Mouse (Mus musculus) spleen, adult 18-20 months (tissue): Measurements from ENCODE around the gene Rbp3.

Experiments
- DNase-seq, 2 experiments: peaks; one replicate each; pipeline ENCODE4 v3.0.0; 2022; ENCODE audit warnings: mixed read lengths in 2 of 2

Gene Rbp3

GRCm38 (mm10) chr14:33953761-33954160, at the start of gene Rbp3:
TSS of gene Rbp3 (plus strand) at chr14:33954003.
- no peak for DNase-seq

GRCm38 (mm10) chr14:33904851-33905250, 49.0 kb upstream of the Rbp3 start:
- DNase-seq, result no peak

DNA sequence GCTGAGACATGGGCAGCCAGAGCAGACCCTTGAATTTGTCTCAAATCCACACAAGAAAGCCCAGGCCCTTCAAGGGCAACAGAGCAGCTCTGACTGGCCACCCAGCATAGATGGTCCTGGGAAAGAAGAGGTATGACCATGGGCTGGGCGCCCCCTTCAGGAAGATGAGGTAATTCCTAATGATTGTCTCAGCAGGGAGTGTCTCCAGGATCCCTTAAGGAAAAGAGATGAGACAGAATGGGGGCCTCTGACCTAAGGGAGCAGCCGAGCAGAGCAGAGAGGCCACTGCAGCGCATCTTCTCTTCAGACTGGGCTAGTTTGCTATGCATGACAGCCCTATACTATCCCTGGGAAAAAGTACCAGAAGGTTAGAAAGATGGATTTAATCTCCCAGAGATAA, 40.1 kb upstream of the Rbp3 start:
- no peak for DNase-seq

DNA sequence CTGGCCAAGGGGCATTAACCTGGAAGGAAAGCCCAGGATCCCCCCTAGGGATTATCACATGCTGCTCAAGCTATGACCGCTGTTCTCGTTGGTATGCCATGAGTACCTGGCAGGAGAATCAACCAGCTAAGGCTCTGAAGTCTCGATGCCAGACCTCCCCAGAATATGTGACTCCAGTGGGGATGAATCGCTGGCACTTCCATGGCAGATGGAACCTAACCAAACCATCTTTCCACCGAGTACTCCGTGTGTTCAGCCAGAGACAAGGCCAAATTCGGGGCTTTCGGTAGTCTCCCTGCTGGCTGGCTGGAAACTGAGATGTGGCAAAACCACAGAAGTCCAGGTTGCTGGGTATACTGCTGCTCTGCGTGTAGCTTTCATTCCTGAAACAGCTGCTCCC, 39.6 kb upstream of the Rbp3 start:
- DNase-seq, result no peak

- DNase-seq, result no peak
These were observed 32.9 kb upstream of the Rbp3 start for GRCm38 (mm10) chr14:33920727-33921559.

GRCm38 (mm10) chr14:33922771-33923167, 31.0 kb upstream of the Rbp3 start:
- DNase-seq, result no peak

DNA sequence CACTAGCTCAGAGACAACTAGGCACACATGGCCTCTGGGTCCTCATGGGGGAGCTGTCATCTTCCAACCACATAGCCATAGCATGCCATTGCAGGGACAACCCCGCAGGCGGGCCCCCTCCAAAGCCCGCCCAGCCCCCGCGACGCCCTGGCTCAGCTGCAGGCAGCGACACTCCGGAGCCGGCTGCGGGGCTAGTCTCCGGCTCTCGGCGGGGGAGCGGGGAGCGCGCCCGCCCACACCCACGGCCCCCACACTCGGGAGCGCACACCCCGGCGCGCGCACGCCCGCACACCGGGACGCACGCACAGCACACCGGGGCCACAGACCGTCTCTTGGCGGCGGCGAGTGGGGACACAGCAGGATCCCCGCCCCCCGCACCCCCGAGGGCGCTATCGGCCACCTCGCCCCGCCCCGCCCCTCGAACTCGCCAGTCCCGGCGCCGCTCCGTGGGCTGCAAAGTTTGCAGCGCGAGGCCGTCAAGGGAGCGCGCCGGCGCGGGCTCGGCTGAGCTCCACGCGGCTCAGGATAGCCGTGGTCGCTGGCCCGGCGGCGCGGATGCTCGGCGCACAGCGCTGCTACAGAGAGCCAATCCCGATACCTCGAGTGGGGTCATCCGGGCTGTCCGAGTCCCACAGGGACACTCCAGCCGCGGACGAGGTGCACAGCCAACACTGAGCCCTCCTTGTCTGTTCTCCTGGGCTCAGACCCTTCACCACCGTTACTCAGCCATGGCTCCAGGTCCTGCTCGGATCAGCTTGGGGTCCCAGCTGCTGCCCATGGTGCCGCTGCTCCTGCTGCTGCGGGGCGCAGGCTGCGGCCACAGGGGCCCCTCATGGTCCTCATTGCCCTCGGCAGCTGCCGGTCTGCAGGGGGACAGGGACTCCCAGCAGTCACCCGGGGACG, 30.4 kb upstream of the Rbp3 start, which contains the start of gene Gdf10:
Gdf10 (plus strand) TSS at position 420 of the 903 bp plus-strand sequence.
- DNase-seq, result no peak

DNA sequence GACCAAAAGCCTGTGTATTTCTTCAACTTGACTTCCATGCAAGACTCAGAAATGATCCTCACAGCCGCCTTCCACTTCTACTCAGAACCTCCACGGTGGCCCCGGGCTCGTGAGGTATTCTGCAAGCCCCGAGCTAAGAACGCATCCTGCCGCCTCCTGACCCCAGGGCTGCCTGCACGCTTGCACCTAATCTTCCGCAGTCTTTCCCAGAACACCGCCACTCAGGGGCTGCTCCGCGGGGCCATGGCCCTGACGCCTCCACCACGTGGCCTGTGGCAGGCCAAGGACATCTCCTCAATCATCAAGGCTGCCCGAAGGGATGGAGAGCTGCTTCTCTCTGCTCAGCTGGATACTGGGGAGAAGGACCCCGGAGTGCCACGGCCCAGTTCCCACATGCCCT, 21.9 kb upstream of the Rbp3 start:
- no peak for DNase-seq

GRCm38 (mm10) chr14:33932935-33933703, 20.7 kb upstream of the Rbp3 start:
- peak in 1 of 2 experiments; percentile 45 for DNase-seq

- DNase-seq, result no peak
These were observed 20.0 kb upstream of the Rbp3 start for GRCm38 (mm10) chr14:33933778-33934317.

- no peak for DNase-seq
These were observed 14.7 kb upstream of the Rbp3 start for GRCm38 (mm10) chr14:33939117-33939516.

DNA sequence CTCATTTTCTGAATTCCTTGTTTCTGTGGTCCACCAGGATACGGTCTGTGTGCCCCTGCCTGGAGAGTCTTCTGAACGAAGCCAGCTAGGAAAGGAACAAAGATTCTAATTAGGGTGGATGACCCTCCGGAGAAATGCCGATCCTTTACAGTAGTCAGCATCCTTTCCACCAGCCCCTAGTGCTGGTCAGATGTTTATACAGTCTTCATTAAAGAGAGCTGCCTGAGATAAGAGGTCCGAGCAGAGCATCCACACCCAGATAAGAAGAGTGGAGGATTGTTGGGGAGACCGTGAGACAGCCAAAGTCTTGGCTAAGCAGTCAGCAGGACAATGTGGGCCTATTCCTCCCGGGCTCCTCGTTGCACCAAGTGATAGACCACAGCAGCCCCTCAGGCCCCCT, 13.1 kb upstream of the Rbp3 start, which contains the start of gene Gdf2:
Gdf2 (plus strand) TSS at position 301 of the 400 bp plus-strand sequence.
- DNase-seq, result no peak

DNA sequence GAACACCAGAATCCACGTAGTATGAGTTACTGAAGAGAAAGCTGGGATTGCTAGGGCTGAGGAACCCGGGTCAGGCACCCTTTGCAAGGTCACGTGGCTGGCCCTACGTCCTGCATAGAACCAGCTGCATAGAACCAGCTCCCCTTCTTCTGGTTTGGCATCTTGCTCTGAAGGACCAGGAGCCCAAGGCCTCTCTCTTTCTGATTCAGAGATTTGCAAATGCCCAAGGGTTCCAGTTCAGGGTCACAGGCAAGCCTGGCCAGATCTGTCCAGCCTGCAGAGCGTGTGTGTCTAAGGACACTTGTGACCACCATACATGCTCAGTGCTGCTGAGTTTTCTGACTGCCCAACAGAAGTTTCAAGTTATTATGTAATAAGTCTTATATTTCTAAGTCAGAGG, 11.6 kb upstream of the Rbp3 start:
- no peak for DNase-seq

GRCm38 (mm10) chr14:33946125-33946524, 7.7 kb upstream of the Rbp3 start:
- no peak for DNase-seq

- no peak for DNase-seq
These were observed 1.4 kb upstream of the Rbp3 start for GRCm38 (mm10) chr14:33952233-33952981.

- DNase-seq, result no peak
These were observed 2.3 kb downstream of the Rbp3 start for GRCm38 (mm10) chr14:33956055-33956454.

- DNase-seq, result no peak
These were observed 4.4 kb downstream of the Rbp3 start for GRCm38 (mm10) chr14:33958186-33958585.

DNA sequence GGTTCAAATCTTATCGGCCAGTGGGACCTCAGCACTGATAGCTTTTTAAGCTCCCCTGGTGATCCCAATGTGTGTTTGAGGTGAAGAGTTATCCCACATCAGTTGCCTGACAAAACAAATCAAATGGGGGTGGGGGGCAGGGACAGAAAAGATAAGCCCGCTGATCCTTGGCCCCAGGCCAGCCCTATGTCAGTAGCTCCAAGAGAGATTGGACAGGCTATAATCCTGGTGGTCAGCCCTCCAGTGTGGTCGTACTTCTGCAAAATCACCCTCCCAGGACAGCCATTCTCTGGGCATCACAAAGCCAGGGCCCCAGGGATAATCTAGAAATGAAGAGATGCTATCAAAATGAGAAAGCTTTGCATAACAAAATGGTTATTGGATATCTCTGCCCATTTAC, 5.0 kb downstream of the Rbp3 start:
- no peak for DNase-seq

- DNase-seq, result no peak
These were observed 5.5 kb downstream of the Rbp3 start for GRCm38 (mm10) chr14:33959341-33959740.

DNA sequence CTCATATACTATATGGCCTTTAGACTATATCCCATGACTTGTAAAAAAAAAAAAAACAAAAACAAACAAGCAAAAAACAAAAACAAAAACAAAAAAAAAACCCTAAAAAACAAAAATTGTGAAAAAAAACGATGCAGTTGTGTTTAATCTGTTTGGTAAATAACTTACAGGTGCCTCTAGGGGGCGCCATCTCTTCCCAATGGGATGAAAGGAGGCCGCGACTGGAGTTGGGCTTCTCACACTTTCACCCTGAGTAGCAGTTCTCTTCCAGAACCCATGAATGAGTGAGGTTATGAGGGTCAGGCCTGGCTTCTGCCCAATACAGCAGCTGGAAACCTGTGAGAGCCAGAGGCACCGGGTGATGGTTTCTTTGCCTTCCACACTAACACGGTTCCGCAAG, 11.9 kb downstream of the Rbp3 start:
- DNase-seq, result no peak

DNA sequence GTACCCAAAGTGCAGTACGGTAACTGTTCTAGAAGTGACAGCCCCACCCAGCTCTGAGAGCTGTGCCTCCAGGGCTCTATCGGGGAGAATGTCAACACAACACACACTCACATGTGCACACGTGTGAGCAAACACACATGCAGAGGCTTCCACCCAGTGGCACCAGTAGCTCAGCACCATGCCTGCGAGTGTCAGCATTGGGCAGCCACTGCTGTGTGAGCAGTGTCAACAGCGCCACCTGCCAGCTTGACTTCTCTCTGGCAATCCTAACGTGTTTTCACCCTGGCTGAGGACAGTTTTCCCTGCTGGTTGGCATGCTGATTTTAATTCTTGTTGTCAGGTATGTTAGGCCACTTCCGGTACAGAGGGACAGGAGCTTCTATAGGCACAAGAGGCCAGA, 18.9 kb downstream of the Rbp3 start:
- no peak for DNase-seq

DNA sequence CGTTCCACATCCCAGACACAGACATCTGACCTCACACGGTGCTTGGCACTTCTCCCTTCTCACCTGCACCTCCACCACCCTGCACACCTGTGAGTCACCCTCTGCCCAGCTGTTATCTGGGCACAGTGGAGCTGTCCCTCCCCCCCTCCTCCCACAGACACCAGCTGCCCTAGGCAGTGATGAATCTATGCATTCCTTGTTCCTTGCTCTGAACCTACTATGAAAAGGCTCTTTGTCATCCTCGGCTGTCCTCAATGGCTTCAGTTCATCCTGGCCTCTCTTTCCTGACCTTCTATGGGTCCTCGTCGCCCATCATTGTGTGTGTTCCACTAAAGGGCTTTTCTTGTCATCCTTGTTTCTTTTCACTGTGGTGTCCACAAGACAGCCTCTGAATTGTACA, 20.9 kb downstream of the Rbp3 start:
- no peak for DNase-seq
